Mouse (Mus musculus) forebrain, embryonic 13.5 days (tissue): Measurements from ENCODE around the gene Zfp444. TPM values are rescaled to one million over a fixed set of nuclear protein-coding genes. Genes with fewer than 3 reads are reported as not detected.

Experiments used
- ATAC-seq: fragments of 200-750 bp; cut with Nextera tagmentation; 2 replicates; pipeline ENCODE4 v1.8.0; 2017
- H3K27ac ChIP-seq: fragments of 300-500 bp; sonication (generic); 2 replicates; pipeline ENCODE4 v1.5.1; 2015; ENCODE audit warnings: inconsistent platforms, mild to moderate bottlenecking, moderate library complexity
- H3K27me3 ChIP-seq: fragments of 300-500 bp; sonication (generic); 2 replicates; pipeline ENCODE4 v1.6.1; 2015; ENCODE audit warnings: mild to moderate bottlenecking, inconsistent platforms
- H3K36me3 ChIP-seq: fragments of 300-500 bp; sonication (generic); 2 replicates; pipeline ENCODE4 v1.6.1; 2015; ENCODE audit warnings: mild to moderate bottlenecking, inconsistent platforms; ENCODE audit not compliant: poor library complexity, severe bottlenecking
- H3K4me1 ChIP-seq: fragments of 300-500 bp; sonication (generic); 2 replicates; pipeline ENCODE4 v1.6.1; 2015; ENCODE audit warnings: inconsistent platforms
- H3K4me2 ChIP-seq: fragments of 300-500 bp; sonication (generic); 2 replicates; pipeline ENCODE4 v1.6.1; 2015; ENCODE audit warnings: inconsistent platforms, mild to moderate bottlenecking, moderate library complexity
- H3K4me3 ChIP-seq: fragments of 300-500 bp; sonication (generic); 2 replicates; pipeline ENCODE4 v1.5.1; 2015; ENCODE audit warnings: mild to moderate bottlenecking, inconsistent platforms
- H3K9ac ChIP-seq: fragments of 300-500 bp; sonication (generic); 2 replicates; pipeline ENCODE4 v1.6.1; 2015; ENCODE audit warnings: mild to moderate bottlenecking, inconsistent platforms
- H3K9me3 ChIP-seq: fragments of 300-500 bp; sonication (generic); replicated peaks from 2 replicates; pipeline ENCODE4 v1.6.1; 2016; ENCODE audit warnings: inconsistent platforms
- WGBS: fragments of 180-500 bp; shearing (Covaris S2); methylation state at CpG from one replicate; pipeline ENCODE4 v1.1.7; 2015; 5-methylcytosine and 5-hydroxymethylcytosine counted together
- polyA plus RNA-seq: library from polyadenylated mRNA; unstranded; fragments of >200 nt; fragmentation: Nextera tagmentation; extraction: Ambion mirVana; gene quantifications from 2 replicates; pipeline ENCODE4 v1.2.1, GENCODE M21; 2015

The Zfp444 gene
- polyA plus RNA-seq, 1 experiment from 2014 or later, result 85.5 TPM

DNA sequence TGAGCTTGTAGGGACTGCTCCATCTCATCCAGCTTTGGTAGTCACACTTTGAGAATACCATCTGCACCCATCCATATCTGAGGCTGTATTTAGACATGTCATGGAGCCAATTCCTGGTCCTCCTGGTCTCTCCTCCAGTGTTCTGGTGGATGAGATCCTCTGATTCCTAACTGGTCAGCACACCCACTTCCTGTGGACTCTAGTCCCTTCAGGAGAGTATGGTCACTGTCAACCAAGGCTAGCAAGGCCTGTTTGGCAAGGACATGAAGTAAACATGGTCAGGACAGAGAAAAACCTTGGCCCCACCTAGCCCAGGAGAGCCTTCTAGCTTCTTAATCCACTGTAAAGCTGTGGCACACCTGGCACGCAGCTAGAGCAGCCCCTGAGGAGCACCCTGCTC, 20.8 kb upstream of the Zfp444 start:
- no peaks in the 10 kb centered on the region for H3K9me3 ChIP-seq
- WGBS, result 100% methylated on average over 1 of the region's 1 CpGs
- ATAC-seq, result no peak
- no peak overlapping the region for H3K27ac ChIP-seq
- H3K4me3 ChIP-seq, result no peak overlapping the region
- no peaks in the 10 kb centered on the region for H3K27me3 ChIP-seq
- peaks cover 35% of the 10 kb centered on the region for H3K4me1 ChIP-seq
- no peaks in the 10 kb centered on the region for H3K36me3 ChIP-seq
- H3K9ac ChIP-seq, result no peak overlapping the region
- no peak overlapping the region for H3K4me2 ChIP-seq

DNA sequence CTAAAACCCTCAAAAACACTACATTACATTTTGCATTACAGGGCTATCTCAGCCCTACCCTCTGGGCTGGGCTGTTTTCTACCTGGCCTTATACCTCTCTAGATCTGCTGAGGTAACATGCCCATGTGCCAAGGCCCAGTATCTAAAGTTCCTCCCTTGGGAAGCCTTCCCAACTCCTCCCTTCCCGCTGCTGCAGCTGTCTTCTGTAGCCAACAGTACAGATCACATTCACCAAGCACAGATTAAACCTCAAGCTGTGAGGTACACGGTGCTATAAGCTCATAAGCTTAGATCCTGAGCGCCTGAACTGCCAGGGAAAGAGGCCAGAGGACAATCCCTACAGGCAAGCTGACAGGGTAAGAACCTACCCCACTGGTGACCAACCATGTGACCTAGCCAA, 20.0 kb upstream of the Zfp444 start:
- Histone ChIP-seq H3K9me3 (no peaks in the 10 kb centered on the region), H3K27me3 (no peaks in the 10 kb centered on the region), H3K9ac (no peak overlapping the region), H3K4me3 (no peak overlapping the region), H3K36me3 (no peaks in the 10 kb centered on the region), H3K27ac (no peak overlapping the region), H3K4me1 (peaks cover 41% of the 10 kb centered on the region), H3K4me2 (no peak overlapping the region)
- ATAC-seq, result no peak
- WGBS, result 79% methylated on average over 3 of the region's 3 CpGs

DNA sequence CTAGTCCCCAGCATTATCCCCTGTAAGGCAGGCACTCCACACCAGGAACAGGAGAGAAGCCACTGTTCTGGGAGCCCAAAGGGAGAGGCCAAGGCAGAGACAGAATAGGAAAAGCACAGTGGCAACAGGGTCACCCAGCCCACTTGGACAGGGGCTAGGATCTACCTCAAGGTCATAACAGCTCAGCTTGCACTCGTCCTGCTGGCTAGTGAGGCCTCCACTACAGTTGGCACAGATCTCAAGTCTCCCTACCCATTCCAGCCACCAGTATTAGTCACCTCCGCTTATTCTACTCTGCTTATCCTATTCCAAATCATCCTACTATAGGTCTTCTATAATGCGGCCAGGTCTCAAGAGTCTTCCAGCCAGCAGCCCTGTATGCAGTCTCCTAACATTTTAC, 18.9 kb upstream of the Zfp444 start:
- peaks cover 40% of the 10 kb centered on the region for H3K4me1 ChIP-seq

DNA sequence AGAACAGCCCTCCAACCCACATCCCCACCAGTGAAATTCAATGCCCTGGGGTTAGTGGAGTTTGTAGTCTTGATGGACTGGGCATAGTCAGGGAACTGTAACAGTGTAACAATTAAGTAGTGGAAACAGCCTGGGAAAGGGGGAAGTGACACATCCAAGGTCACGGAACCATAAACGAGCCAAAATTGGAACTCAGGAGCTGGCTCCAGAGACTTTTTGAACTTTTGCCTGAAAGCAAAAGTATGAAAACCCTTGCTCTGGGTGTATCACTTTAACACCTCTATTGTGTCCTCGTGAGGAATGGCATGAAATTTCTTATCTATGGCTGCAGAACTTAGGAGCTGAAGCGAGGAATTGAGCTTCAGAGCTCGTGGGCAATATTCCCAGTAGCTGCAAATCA, 17.9 kb upstream of the Zfp444 start:
- H3K27ac ChIP-seq, result no peak overlapping the region
- H3K4me1 ChIP-seq, result peaks cover 30% of the 10 kb centered on the region
- H3K27me3 ChIP-seq, result no peaks in the 10 kb centered on the region
- H3K9me3 ChIP-seq, result no peaks in the 10 kb centered on the region
- peak overlapping the region; percentile 82 for H3K4me3 ChIP-seq
- no peak for ATAC-seq
- WGBS, result 85% methylated on average over 5 of the region's 5 CpGs
- peak overlapping the region; percentile 94; the same call in 1 of the 2 replicates for H3K9ac ChIP-seq
- H3K4me2 ChIP-seq, result peak overlapping the region; percentile 94
- no peaks in the 10 kb centered on the region for H3K36me3 ChIP-seq

More for the DNA sequence above, 18.9 kb upstream of the Zfp444 start:
- no peaks in the 10 kb centered on the region for H3K27me3 ChIP-seq
- 87% methylated on average over 3 of the region's 3 CpGs for WGBS
- no peaks in the 10 kb centered on the region for H3K9me3 ChIP-seq
- ATAC-seq, result no peak
- no peaks in the 10 kb centered on the region for H3K36me3 ChIP-seq
- no peak overlapping the region for H3K27ac ChIP-seq
- H3K4me3 ChIP-seq, result no peak overlapping the region
- H3K4me2 ChIP-seq, result no peak overlapping the region
- no peak overlapping the region for H3K9ac ChIP-seq

DNA sequence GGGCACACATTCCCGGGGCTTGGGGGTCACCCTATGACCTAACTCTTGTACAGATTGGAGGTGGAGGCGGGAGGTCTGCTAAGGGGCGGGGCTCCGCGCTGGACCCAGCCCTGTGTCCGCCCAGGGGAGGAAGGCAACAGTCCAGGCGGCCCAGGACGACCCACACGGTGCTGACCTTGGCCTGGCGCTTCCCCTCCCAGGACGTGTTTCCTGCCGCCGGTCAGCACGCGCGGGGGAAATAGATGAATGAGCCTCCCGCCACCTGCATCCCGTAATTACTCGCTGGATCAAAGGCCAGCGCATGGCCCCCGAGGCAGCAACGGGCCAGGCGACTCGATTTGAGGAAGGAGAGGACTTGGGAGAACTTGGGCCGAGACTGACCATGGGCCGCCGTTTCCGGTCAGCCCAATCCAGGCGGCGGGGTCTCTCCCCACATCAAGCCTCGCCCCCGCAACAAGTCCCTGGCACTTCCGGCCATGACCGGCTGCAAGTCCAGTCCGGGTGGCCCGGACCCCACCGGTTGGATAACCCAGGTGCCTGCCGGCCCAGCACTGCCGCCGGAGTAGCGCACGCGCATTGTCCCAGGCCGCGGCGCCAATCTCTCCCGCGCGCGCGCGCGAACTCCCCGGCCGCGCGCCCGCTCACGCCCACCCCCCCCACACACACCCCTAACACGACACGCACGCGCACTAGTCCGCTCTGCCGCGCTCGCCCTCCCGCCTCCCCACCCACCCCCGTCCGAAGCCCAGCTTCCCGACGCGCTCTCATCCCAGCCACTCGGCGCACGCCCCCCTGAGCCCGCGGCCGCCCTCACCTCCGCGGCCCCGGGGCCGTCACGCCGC, 16.8 kb upstream of the Zfp444 start:
- Histone ChIP-seq H3K27me3 (no peaks in the 10 kb centered on the region), H3K4me1 (peaks cover 27% of the 10 kb centered on the region), H3K9ac (peak overlapping the region; percentile 94), H3K4me3 (peak overlapping the region; percentile 82), H3K36me3 (no peaks in the 10 kb centered on the region), H3K4me2 (peak overlapping the region; percentile 94), H3K27ac (peak overlapping the region; percentile 93), H3K9me3 (no peaks in the 10 kb centered on the region)
- WGBS, result under 1% methylated on average over 63 of the region's 85 CpGs
- ATAC-seq, result peak; percentile 77

DNA sequence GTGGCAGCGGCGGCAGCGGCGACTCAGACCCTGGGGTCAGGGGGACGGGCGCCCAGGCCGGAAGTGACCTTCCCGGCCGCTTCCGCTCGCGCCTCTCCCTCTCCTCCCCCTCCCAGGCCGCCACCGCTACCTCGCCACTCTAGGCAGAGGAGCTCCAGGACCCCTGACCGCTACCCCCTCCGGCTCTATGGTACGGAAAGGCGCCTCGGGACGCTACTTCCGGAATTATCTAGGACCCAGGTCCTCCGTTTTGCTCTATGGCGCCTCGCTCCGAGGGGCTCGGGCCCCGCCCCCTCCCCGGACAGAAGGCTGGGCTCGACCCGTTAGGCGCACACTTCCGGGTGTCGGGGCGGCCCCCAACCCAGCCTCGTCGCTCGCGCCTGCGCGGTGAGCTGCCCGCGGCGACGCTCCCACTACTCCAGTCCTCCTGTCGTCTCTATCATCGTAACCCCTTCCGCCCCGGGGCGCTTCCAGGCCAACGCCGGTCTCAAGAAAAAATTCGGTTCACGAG, 16.1 kb upstream of the Zfp444 start, which contains the start of gene Zfp787:
Gene Zfp787, minus strand, starts transcription at position 97 of the 511 bp plus-strand sequence.
- peak within 1 kb of the TSS; percentile 94 for H3K9ac ChIP-seq
- no peaks in the 10 kb centered on the region for H3K36me3 ChIP-seq
- peaks cover 27% of the 10 kb centered on the region for H3K4me1 ChIP-seq
- peak; percentile 98 for ATAC-seq
- H3K4me2 ChIP-seq, result peak within 1 kb of the TSS; percentile 94
- WGBS, result under 1% methylated on average over 44 of the region's 54 CpGs
- H3K27me3 ChIP-seq, result no peaks in the 10 kb centered on the region
- H3K27ac ChIP-seq, result peak within 1 kb of the TSS; percentile 93
- H3K9me3 ChIP-seq, result no peaks in the 10 kb centered on the region
- H3K4me3 ChIP-seq, result peak within 1 kb of the TSS; percentile 82

DNA sequence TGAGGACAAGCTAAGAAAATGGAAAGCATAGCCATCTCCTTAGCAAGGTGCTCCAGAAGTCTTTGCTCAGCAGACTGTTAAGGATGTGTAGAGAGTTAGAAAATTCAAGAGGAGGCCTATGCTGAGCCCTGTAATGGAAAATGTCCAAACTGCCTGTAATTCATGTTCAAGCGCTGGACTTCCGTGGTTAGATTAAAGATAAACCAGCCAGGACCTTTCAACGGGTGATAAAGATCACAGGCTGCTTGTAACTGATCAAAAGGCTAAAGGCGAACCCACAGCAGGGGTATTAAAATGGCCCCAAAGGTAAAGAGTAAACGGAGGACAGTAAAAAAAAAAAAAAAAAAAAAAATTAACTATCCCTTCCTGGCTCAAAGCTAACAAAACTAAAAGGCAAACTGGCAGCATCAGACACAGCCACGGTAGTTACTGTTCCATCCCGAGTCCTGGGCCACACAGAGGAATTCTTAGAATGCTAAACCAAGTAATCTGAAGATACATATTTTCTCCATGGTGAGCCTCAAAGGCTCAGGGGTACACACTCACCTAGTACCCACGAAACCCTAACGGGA, 15.0 kb upstream of the Zfp444 start:
- ATAC-seq, result no peak
- no peaks in the 10 kb centered on the region for H3K36me3 ChIP-seq
- H3K27me3 ChIP-seq, result no peaks in the 10 kb centered on the region
- H3K4me3 ChIP-seq, result peak overlapping the region; percentile 82
- 75% methylated on average over 9 of the region's 9 CpGs for WGBS
- H3K4me2 ChIP-seq, result peak overlapping the region; percentile 94
- no peaks in the 10 kb centered on the region for H3K9me3 ChIP-seq
- peaks cover 23% of the 10 kb centered on the region for H3K4me1 ChIP-seq
- H3K9ac ChIP-seq, result peak overlapping the region; percentile 94; the same call in 1 of the 2 replicates
- no peak overlapping the region for H3K27ac ChIP-seq

DNA sequence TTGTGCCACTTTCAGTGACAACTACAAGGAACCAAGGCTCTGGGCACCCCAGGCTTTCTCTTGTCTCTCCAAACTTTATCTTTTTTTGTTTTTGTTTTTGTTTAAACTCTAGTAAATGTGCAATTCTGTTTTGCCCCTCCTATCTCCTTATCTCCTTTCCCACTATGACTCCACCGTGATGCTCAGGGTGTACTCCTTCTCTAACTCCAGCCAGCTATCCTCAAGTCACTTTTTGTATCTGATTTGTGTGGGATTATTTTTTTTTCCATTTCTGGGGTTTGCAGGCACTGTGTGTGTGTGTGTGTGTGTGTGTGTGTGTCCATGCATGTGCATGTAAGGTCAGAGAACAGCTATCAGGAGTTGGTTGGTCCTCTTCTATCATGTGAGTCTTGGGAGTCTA, 14.5 kb upstream of the Zfp444 start:
- Histone ChIP-seq H3K27me3 (no peaks in the 10 kb centered on the region), H3K27ac (no peak overlapping the region), H3K4me1 (peaks cover 23% of the 10 kb centered on the region), H3K9me3 (no peaks in the 10 kb centered on the region), H3K4me2 (no peak overlapping the region), H3K36me3 (no peaks in the 10 kb centered on the region), H3K9ac (no peak overlapping the region), H3K4me3 (no peak overlapping the region)
- no peak for ATAC-seq
- 79% methylated on average over 1 of the region's 1 CpGs for WGBS

DNA sequence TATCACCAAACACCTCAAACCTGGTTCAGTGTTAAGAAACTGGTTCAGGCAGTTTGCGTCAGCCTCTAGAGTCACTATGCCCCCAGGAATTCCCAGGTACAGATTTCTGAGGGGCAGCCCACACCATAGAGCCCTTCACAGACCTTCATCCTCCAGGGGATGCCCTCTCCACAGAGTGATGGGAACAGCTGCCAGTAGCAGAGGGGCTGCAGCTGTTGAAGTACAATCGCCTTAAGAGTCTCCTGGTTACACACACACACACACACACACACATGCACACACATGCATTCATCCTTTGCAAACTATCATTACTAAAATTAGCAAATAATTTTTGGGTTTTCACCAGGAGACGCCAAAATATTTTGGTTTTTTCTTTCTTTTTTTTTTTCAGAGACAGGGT, 12.4 kb upstream of the Zfp444 start:
- H3K27ac ChIP-seq, result no peak overlapping the region
- ATAC-seq, result no peak
- H3K9me3 ChIP-seq, result no peaks in the 10 kb centered on the region
- no peaks in the 10 kb centered on the region for H3K36me3 ChIP-seq
- H3K27me3 ChIP-seq, result no peaks in the 10 kb centered on the region
- H3K4me1 ChIP-seq, result peaks cover 10% of the 10 kb centered on the region
- H3K4me2 ChIP-seq, result no peak overlapping the region
- H3K9ac ChIP-seq, result no peak overlapping the region
- no peak overlapping the region for H3K4me3 ChIP-seq
- WGBS, result 87% methylated on average over 3 of the region's 3 CpGs

DNA sequence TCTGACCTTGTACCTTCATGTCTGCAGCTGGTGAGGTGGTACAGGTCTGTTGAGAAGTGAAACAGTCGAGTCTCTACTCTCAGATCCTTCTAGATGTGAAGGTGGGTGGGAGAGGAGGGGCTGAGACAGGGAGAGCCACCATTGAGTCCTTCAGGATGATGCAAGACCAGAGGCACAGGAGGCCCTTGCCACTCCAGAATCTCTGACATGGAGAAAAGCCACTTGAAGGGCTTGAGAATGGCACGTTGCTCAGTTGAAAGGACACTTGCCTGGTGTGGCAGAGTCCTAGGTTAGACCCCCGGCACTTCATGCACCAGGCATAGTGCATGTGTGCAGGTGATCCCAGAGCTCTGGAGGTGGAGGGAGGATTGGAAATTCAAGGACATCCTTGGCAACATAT, 10.5 kb upstream of the Zfp444 start:
- ATAC-seq, result no peak
- Histone ChIP-seq H3K9ac (no peak overlapping the region), H3K4me1 (peaks cover 4% of the 10 kb centered on the region), H3K4me3 (no peak overlapping the region), H3K9me3 (no peaks in the 10 kb centered on the region), H3K27me3 (no peaks in the 10 kb centered on the region), H3K36me3 (no peaks in the 10 kb centered on the region), H3K27ac (no peak overlapping the region), H3K4me2 (no peak overlapping the region)
- WGBS, result 63% methylated on average over 3 of the region's 3 CpGs

DNA sequence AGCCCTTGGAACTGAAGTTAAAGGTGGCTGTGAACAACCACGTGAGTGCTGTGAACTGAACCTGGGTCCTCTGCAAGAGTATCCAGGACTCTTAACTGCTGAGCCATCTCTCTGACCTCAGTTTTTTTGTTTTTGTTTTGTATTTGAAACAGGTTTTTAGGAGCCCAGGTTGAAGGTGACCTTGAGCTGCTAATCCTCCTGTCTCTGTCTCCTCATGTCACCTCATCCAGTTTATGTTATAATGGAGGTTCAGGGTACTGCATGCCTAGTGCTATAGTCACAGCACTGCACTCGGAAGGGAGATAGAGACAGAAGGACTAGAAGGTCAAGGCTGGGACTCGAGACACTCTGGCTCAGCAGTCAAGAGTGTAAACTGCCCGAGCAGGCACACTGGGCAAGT, 9.9 kb upstream of the Zfp444 start:
- H3K9me3 ChIP-seq, result no peaks in the 10 kb centered on the region
- no peak overlapping the region for H3K4me3 ChIP-seq
- H3K27ac ChIP-seq, result no peak overlapping the region
- H3K9ac ChIP-seq, result no peak overlapping the region
- no peaks in the 10 kb centered on the region for H3K4me1 ChIP-seq
- WGBS, result 84% methylated on average over 4 of the region's 4 CpGs
- ATAC-seq, result no peak
- no peaks in the 10 kb centered on the region for H3K27me3 ChIP-seq
- H3K4me2 ChIP-seq, result no peak overlapping the region
- no peaks in the 10 kb centered on the region for H3K36me3 ChIP-seq

DNA sequence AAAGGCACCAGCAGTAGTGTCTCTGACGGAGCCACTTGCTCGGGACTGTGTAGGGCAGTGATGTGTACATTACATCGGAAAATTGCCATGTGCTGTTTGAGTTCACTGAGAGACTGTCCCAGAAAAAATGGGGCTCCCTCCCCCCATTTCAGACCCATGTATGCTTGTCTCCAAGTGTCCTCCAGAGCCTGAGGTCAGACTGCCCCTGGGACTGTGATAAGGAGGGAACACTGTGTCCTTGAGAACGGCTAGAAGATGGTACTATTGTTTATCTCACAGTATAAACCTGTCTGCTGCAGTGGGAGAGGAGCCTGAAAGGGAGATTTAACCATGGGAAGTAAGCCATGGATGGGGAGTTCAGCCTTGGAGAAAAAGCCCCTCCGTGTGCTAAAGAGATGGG, 7.4 kb upstream of the Zfp444 start:
- Histone ChIP-seq H3K9me3 (no peaks in the 10 kb centered on the region), H3K27ac (no peak overlapping the region), H3K36me3 (no peaks in the 10 kb centered on the region), H3K4me1 (no peaks in the 10 kb centered on the region), H3K27me3 (no peaks in the 10 kb centered on the region), H3K4me2 (no peak overlapping the region), H3K4me3 (no peak overlapping the region), H3K9ac (no peak overlapping the region)
- 68% methylated on average over 5 of the region's 5 CpGs for WGBS
- ATAC-seq, result no peak
